Mouse (Mus musculus) sigmoid colon, adult 10 weeks (tissue): Measurements from ENCODE around the gene Olfr631. TPM values are rescaled to one million over a fixed set of nuclear protein-coding genes. Genes with fewer than 3 reads are reported as not detected.

Experiments used
- polyA plus RNA-seq: library from polyadenylated mRNA; stranded (reverse); fragments of 350-450 nt; fragmentation: Illumina TruSeq; extraction: RNeasy Lipid Tissue Mini Kit (QIAGEN cat#74804); gene quantifications from one replicate; pipeline ENCODE4 v1.2.3, GENCODE M21; 2014; ENCODE audit warnings: low read depth, low replicate concordance

Olfr631 gene
- not detected for polyA plus RNA-seq

GRCm38 (mm10) chr7:103928525-103928924 is at the start of gene Olfr631:
Olfr631 (plus strand) TSS chr7:103928825.

DNA sequence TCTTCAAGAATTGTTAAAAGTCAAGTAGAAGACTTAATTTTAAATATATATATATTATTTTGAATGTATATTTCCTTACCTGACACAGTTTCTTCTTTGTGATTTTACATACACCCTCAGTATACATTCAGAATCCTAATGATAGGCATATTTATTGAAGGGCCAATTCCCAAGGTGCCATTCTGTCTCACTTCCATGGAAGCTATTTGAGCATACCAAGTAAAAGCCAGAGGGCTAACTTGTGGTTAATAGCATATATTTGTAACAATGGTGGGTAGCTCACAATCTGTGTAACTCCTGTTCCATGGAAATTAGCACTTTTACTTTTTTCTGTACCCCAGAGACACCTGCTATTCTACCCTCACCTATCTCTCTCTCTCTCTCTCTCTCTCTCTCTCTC is 42.5 kb upstream of the Olfr631 start, which contains the start of gene Olfr66:
Olfr66 (minus strand) TSS at position 101 of the 400 bp plus-strand sequence.

DNA sequence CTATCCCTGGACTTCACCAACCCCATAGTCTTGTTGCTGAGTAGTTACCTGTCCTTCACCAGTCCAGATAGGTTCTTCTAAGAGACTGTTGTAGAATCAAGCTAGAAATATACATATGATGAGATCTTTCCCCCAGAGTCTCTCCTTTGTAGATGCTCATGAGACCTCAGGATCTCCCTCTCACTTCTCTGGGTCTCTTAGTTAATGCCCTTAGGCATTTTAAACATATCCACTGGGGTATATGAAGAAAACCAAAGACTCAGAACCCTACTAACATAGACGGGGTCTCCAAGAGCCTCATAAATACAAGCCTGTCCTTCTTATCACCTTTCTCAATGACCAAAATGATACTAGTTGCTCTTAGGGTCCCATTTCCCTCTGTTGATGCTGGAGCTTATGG is 34.2 kb upstream of the Olfr631 start, which contains the start of gene Olfr64:
Olfr64 (minus strand) TSS at position 101 of the 400 bp plus-strand sequence.

GRCm38 (mm10) chr7:103903187-103903586 is 25.4 kb upstream of the Olfr631 start, which contains the start of gene Olfr65:
Olfr65 (plus strand) TSS chr7:103903487.

DNA sequence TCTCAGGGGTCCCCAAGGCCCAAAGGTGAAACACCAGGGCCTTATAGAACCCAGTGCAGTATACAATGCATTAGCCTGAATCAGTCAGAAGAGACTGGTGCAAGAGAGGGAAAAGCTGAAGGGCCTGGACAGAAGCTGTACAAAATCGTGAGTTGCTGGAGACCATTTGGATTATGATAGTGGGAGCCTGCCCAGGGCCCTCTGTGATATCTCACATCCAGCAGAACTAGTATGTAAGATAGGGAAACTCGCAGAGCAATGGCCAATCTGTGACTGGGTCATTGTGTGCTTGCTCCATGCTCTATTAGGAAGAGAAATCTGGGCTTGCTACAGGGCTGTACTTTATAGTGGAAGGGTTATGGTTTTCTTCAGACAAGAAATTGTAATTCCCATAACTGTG is 5.6 kb downstream of the Olfr631 start, which contains the start of gene Olfr632:
Olfr632 (plus strand) TSS at position 84 of the 400 bp plus-strand sequence.

DNA sequence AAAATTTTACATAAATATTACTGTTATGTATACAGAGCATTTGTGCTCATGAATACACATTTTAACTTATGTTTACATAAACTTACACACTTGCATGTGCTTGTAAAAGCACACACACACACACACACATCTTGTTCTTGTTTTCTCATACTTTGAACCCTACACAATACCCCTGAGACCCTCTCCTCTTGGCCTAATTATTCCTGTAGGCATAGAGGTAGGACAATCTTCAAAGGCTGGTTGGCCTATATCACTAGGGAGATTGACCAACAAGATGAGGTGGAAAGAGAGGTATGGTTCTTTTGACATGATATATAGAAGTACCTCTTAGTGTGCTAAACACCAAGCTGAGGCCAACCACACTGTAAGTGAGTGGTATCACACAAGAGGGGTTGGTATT is 15.5 kb downstream of the Olfr631 start, which contains the start of gene Olfr633:
Olfr633 (plus strand) TSS at position 301 of the 400 bp plus-strand sequence.

GRCm38 (mm10) chr7:103970852-103971251 is 42.2 kb downstream of the Olfr631 start, which contains the start of gene Olfr635:
Olfr635 (plus strand) TSS chr7:103971152.

Other genes starting within 250 kb of the Olfr631 start
- not detected for gene Olfr625-ps1, start 246.1 kb upstream of the Olfr631 start, polyA plus RNA-seq
- not detected for gene Olfr243, start 214.2 kb upstream of the Olfr631 start, polyA plus RNA-seq
- not detected for gene Olfr628, start 198.5 kb upstream of the Olfr631 start, polyA plus RNA-seq
- gene Olfr629, start 183.9 kb upstream of the Olfr631 start, polyA plus RNA-seq, result not detected
- not detected for gene Olfr630, start 171.5 kb upstream of the Olfr631 start, polyA plus RNA-seq
- not detected for gene Olfr69, start 157.2 kb upstream of the Olfr631 start, polyA plus RNA-seq
- gene Olfr68, start 149.1 kb upstream of the Olfr631 start, polyA plus RNA-seq, result not detected
- gene Olfr67, start 137.0 kb upstream of the Olfr631 start, polyA plus RNA-seq, result not detected
- 7.9 TPM for gene Hbb-bt, start 114.8 kb upstream of the Olfr631 start, polyA plus RNA-seq
- 125 TPM for gene Hbb-bs, start 100.7 kb upstream of the Olfr631 start, polyA plus RNA-seq
- not detected for gene Hbb-bh2, start 88.3 kb upstream of the Olfr631 start, polyA plus RNA-seq
- gene Hbb-bh1, start 85.7 kb upstream of the Olfr631 start, polyA plus RNA-seq, result not detected
- not detected for gene Hbb-y, start 75.6 kb upstream of the Olfr631 start, polyA plus RNA-seq
- not detected for gene Olfr66, start 42.6 kb upstream of the Olfr631 start, polyA plus RNA-seq
- not detected for gene Olfr64, start 34.3 kb upstream of the Olfr631 start, polyA plus RNA-seq
- gene Olfr65, start 25.3 kb upstream of the Olfr631 start, polyA plus RNA-seq, result not detected
- not detected for gene Olfr632, start 5.5 kb downstream of the Olfr631 start, polyA plus RNA-seq
- gene Olfr633, start 15.6 kb downstream of the Olfr631 start, polyA plus RNA-seq, result not detected
- not detected for gene Olfr635, start 42.3 kb downstream of the Olfr631 start, polyA plus RNA-seq
- gene Olfr638, start 69.9 kb downstream of the Olfr631 start, polyA plus RNA-seq, result not detected
- gene Olfr639, start 88.5 kb downstream of the Olfr631 start, polyA plus RNA-seq, result not detected
- not detected for gene Olfr640, start 96.7 kb downstream of the Olfr631 start, polyA plus RNA-seq
- not detected for gene Olfr641, start 106.6 kb downstream of the Olfr631 start, polyA plus RNA-seq
- not detected for gene Olfr642, start 123.8 kb downstream of the Olfr631 start, polyA plus RNA-seq
- not detected for gene 4930516K23Rik, start 132.6 kb downstream of the Olfr631 start, polyA plus RNA-seq
- not detected for gene Olfr644, start 143.0 kb downstream of the Olfr631 start, polyA plus RNA-seq
- not detected for gene Olfr645, start 156.6 kb downstream of the Olfr631 start, polyA plus RNA-seq
- not detected for gene Olfr646, start 176.0 kb downstream of the Olfr631 start, polyA plus RNA-seq
- not detected for gene Ubqln5, start 201.0 kb downstream of the Olfr631 start, polyA plus RNA-seq
- not detected for gene Olfr643, start 208.6 kb downstream of the Olfr631 start, polyA plus RNA-seq
- not detected for gene Ubqln3, start 214.5 kb downstream of the Olfr631 start, polyA plus RNA-seq
- gene Ubqlnl, start 221.7 kb downstream of the Olfr631 start, polyA plus RNA-seq, result not detected
- not detected for gene Olfm5, start 236.0 kb downstream of the Olfr631 start, polyA plus RNA-seq